ENCODE assay signal across 22 mouse cellular contexts in the genomic region with DNA sequence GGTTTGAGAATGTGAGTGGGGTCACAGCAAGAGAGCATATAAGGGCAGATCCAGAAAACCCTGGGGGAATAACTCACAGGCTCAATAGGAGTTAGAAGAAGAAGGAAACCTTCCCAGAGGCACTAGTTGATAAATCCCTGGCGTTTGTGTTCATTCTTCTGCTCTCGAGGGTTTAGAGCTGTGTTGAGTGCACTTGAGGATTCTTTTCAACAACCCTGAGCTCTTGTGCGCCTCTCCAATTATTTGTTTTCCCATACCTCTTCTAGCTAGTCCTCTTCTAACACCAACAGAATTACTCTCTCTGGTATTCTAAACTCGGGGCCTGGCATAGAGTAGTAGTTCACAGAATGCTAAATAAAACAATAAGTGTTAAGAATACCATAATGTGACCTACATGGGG.
"Had no signal": no experiment of that assay in that cellular context is flagged by ENCODE, and none has a peak within 500 bp of the region (broad histone marks: within the 10 kb centered on the region; RNA-seq: fewer than 3 reads in every experiment).

No protein-coding gene starts in this region.

- H3K9me3 ChIP-seq: hindbrain, embryonic 15.5 days; limb, embryonic 12.5 days; limb, embryonic 15.5 days; megakaryocyte, embryonic 14.5 days; midbrain, embryonic 10.5 days; midbrain, embryonic 13.5 days; stomach, embryonic 15.5 days had no signal

- H3K4me1 ChIP-seq: hindbrain, embryonic 15.5 days; limb, embryonic 12.5 days; limb, embryonic 15.5 days; megakaryocyte, embryonic 14.5 days; midbrain, embryonic 10.5 days; stomach, embryonic 15.5 days had no signal

- H3K27me3 ChIP-seq: hindbrain, embryonic 15.5 days; limb, embryonic 12.5 days; limb, embryonic 15.5 days; megakaryocyte, embryonic 14.5 days; midbrain, embryonic 13.5 days; stomach, embryonic 15.5 days had no signal

- ATAC-seq: intestine, postnatal 0 days; liver, postnatal 0 days; midbrain, embryonic 13.5 days; midbrain, embryonic 16.5 days had no signal

- H3K4me2 ChIP-seq: hindbrain, embryonic 15.5 days; limb, embryonic 12.5 days; limb, embryonic 15.5 days; liver, embryonic 11.5 days; midbrain, embryonic 13.5 days; stomach, embryonic 15.5 days had no signal

- H3K9ac ChIP-seq: hindbrain, embryonic 15.5 days; limb, embryonic 12.5 days; limb, embryonic 15.5 days; liver, embryonic 14.5 days; liver, postnatal 0 days; midbrain, embryonic 13.5 days; stomach, embryonic 15.5 days had no signal

- DNase-seq: kidney, adult 9 months; kidney, postnatal 14 days; kidney, postnatal 4 days; left cerebral cortex, postnatal 4 days; liver, postnatal 0 days; right cerebral cortex, adult 18-20 months; right cerebral cortex, postnatal 14 days; spleen, adult 18-20 months; thymus, adult 18-20 months; thymus, postnatal 36 days had no signal

- H3K36me3 ChIP-seq: hindbrain, embryonic 15.5 days; limb, embryonic 12.5 days; limb, embryonic 15.5 days; midbrain, embryonic 10.5 days; midbrain, embryonic 13.5 days; stomach, embryonic 15.5 days had no signal

- H3K4me3 ChIP-seq: hindbrain, embryonic 15.5 days; limb, embryonic 12.5 days; limb, embryonic 15.5 days; megakaryocyte, embryonic 14.5 days; midbrain, embryonic 10.5 days; midbrain, embryonic 13.5 days; myocyte; stomach, embryonic 15.5 days had no signal

- H3K27ac ChIP-seq: hindbrain, embryonic 15.5 days; limb, embryonic 12.5 days; limb, embryonic 15.5 days; liver, embryonic 14.5 days; midbrain, embryonic 10.5 days; midbrain, embryonic 13.5 days; stomach, embryonic 15.5 days had no signal
